Mouse (Mus musculus): ENCODE data around the gene Gsdme.

The Gsdme gene

DNA sequence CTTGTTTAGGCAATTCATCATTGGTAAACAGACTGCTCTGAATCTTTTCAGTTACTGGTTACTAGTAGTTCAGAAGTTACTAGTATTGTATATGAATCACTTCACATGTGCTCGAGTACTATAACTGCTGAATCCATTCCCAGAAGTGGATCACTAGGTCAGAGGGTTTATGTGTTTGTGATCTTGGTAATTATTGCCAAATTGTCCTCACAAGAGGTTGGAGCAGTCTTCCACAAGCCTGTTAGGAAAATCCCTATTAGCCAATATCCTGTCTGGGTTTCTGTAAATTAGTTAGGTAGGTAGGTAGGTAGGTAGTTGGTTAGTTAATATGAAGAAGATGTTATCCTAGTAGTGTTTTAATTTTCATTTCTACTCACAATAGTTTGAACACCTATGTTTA lies 87.9 kb downstream of the Gsdme start:
- no peak for DNase-seq

DNA sequence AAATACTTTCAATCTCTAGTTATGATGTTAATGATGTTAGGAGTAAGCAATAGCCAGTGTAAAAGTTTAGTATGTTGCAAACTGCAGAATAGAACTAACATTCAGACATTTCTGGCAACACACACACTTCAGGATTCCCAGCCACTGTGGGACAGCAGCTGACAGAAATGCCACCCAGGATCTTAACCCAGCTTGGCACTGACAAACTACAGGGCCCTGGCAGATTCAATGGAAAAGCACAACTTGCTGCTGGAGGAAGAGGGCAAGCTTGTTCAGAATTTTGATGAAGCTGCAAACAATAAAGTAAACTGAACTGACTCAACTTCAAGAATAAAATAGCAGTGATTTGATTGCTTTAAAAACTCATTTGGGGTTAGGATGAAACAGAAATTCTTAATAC lies 93.9 kb downstream of the Gsdme start:
- DNase-seq: no peak

DNA sequence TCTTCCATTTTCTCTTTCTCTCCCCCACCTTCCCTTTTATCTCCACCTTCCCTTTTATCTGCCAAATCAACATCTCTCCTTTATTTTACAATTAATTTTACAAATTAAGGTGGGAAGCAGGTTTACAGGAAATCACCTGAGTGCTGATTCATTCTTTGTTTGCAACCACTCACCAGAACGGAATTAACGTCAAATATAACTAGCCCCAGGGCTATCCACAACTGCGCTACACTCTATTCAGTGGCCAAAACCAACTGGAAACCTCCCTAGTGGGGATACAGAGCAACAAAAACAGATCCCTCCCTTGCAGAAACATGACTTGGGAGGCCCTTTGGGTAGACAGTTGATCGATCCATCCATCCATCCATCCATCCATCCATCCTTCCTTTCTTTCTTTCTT lies 94.8 kb downstream of the Gsdme start:
- no peak for DNase-seq

DNA sequence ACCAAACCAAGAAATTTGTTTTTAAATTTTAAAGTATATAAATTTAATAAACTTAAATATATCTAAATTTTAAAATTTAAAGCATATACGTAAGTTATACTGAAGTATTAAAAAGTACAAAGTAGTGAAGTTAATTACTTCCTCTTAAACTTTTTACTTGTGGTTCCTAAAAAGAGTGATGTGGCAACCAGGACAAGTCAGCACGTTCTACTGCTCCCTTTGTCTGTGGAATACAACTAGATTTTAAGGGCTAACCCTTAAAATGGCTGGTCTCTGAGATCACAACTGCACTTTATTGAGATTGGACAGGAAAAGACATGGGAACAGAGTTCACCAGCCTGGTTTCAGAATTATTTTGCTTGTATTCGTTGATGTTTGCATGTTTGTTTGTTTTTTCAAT lies 100.6 kb downstream of the Gsdme start:
- DNase-seq: no peak

DNA sequence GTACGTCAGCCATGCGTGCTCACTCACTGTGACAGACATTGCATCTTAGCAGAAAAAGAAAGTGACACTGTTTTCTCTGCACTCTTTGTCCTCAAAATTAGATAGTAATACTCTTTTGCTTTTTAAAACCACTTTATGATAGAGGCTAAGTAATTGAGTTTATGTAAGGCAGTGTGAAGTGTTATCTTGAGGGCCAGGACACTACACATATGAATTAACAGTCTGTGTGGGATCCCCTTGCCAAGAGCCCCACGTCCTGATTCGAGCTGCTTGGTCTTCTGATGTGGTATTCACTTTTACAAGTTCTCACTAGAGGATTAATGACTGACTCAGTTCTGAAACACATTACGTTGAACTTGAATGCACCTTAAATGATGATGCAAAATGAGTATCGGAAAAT lies 103.8 kb downstream of the Gsdme start:
- no peak for DNase-seq

DNA sequence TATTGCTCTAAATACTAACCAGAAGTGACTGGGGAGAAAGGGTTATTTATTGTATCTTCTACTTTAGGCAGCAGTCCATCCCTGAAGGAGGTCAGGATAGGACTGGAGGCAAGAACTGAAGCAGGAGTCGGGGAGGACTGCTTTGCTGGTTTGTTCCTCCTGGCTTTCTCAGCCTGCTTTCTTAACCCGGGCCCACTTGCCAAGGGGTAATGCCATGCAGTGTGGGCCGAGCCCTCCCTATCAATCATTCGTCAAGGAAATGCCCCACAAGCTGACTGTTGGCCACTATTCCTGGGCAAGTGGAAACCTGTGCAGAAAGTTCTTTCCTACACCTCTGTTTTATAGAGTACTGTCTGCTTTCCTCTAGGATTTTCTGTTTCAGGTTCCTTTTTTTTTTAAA lies 114.3 kb downstream of the Gsdme start:
- DNase-seq: no peak

DNA sequence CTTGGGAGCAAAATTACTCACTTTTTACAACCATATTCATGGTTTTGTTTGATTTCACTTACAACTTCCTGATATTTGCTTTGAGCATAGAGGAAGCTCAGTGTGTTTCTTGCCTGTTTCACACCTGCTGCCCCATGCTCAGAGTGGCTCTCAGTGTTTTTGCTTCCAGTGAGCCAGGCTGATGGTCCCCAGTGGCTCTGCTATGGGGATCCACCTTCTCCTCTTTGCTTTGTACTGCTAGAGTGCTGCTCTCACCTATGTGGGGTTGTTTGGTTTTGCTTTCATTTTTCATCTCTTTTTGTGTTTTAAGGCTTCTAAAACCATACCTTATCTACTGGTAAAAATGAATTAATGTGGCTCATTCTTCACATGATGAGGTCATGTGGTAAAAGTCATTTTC lies 117.5 kb downstream of the Gsdme start:
- DNase-seq: peak; percentile 17

DNA sequence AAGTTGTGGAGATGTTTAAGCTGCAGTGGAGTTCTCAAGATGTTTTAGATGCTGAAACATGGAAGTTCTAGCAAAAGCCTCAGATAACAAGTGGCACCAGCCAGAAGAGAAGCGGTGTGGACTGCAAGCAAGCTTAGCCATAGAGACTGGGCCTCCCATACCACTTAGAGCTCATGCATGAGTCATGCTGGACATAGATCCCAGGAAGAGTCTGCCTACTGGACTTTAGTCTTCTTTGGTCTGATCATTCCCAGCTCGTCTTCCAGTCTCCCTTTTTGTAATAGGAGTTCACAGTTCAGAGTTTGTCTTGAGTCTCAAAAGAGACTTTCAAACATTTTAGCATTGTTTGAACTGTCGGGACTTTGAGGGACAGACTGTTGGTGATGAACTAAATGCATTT lies 124.1 kb downstream of the Gsdme start:
- DNase-seq: no peak

Measured in thymus, postnatal 4 days (tissue).